Mouse (Mus musculus) hindbrain, embryonic 16.5 days (tissue): ENCODE results near the gene Tspan15. TPM values are rescaled to one million over a fixed set of nuclear protein-coding genes. Genes with fewer than 3 reads are reported as not detected.
A peak's percentile ranks its signal among the peaks of the same experiment; 100 is the strongest.

Experiments
- ATAC-seq: fragments of 200-750 bp; cut with Nextera tagmentation; 2 replicates; pipeline ENCODE4 v1.8.0; 2017; ENCODE audit warnings: moderate TSS enrichment, moderate library complexity
- H3K27ac ChIP-seq: fragments of 300-500 bp; sonication (generic); 2 replicates; pipeline ENCODE4 v1.5.1; 2014; ENCODE audit warnings: low read depth, mild to moderate bottlenecking, control low read depth, low read length, moderate library complexity
- H3K27me3 ChIP-seq: fragments of 300-500 bp; sonication (generic); replicated peaks from 2 replicates; pipeline ENCODE4 v1.6.1; 2014; ENCODE audit warnings: low read length; ENCODE audit not compliant: control insufficient read depth, insufficient read depth
- H3K36me3 ChIP-seq: fragments of 300-500 bp; sonication (generic); 2 replicates; pipeline ENCODE4 v1.6.1; 2014; ENCODE audit warnings: mild to moderate bottlenecking, low read length, moderate library complexity, mixed read lengths; ENCODE audit not compliant: control insufficient read depth, insufficient read depth
- H3K4me1 ChIP-seq: fragments of 300-500 bp; sonication (generic); 2 replicates; pipeline ENCODE4 v1.6.1; 2014; ENCODE audit warnings: low read depth, low read length; ENCODE audit not compliant: control insufficient read depth, insufficient read depth
- H3K4me2 ChIP-seq: fragments of 300-500 bp; sonication (generic); 2 replicates; pipeline ENCODE4 v1.6.1; 2014; ENCODE audit warnings: mild to moderate bottlenecking, low read length, control low read depth, moderate library complexity
- H3K4me3 ChIP-seq: fragments of 300-500 bp; sonication (generic); 2 replicates; pipeline ENCODE4 v1.5.1; 2014; ENCODE audit warnings: mild to moderate bottlenecking, low read length, control low read depth, moderate library complexity
- H3K9ac ChIP-seq: fragments of 300-500 bp; sonication (generic); 2 replicates; pipeline ENCODE4 v1.6.1; 2014; ENCODE audit warnings: low read depth, mild to moderate bottlenecking, control low read depth, low read length, moderate library complexity
- H3K9me3 ChIP-seq: fragments of 300-500 bp; sonication (generic); 2 replicates; pipeline ENCODE4 v1.6.1; 2014; ENCODE audit warnings: mild to moderate bottlenecking, low read length, moderate library complexity; ENCODE audit not compliant: control insufficient read depth
- WGBS: fragments of 180-500 bp; shearing (Covaris S2); extraction: QIAGEN DNeasy Blood & Tissue Kit; methylation state at CpG from one replicate; pipeline ENCODE4 v1.1.7; 2014; 5-methylcytosine and 5-hydroxymethylcytosine counted together
- polyA plus RNA-seq: library from polyadenylated mRNA; unstranded; fragments of >200 nt; fragmentation: Nextera tagmentation; extraction: Ambion mirVana; gene quantifications from 2 replicates; pipeline ENCODE4 v1.2.1, GENCODE M21; 2015

Tspan15 gene
- polyA plus RNA-seq, 1 experiment from 2014 or later, result 22.9 TPM

DNA sequence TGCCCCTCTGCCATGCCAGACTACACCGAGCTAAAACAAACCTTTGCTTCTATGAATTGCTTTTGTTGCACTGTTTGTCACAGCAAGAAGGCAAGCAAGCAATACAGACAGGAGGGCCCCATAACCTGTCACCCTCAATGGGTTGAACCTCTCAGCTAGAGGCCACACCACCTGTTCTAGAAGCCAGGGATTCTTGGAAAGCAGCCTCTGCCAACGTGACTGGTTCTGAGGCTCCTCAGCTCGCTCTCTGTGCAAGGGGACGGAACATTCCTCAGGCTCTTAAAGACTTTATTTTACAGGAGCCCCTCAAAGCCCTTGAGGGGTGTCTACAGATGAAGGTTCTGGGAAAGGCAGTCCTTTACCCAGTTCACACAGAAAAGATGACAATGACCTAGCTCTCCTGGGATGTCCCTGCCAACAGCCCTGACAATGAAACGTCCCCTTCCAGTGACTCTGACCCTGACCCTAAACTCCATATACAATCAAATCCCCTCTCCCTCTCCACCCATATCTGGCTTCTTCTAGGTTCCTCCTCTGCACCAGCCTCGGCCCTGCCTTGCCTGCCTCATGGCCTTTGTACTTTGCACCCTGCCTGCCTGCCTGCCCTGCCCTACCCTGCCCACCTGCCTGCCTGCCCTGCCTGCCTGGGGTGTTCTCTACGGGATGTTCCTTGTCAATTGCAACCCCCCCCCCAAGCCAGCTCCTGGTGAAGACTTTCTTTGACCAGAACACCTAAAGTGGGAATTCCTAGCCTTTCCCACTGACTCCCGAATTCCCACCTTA is 10.1 kb downstream of the Tspan15 start:
- Histone ChIP-seq H3K36me3 (no peaks in the 10 kb centered on the region), H3K27me3 (no peaks in the 10 kb centered on the region), H3K9me3 (no peaks in the 10 kb centered on the region), H3K4me3 (no peak overlapping the region), H3K27ac (no peak overlapping the region), H3K9ac (no peak overlapping the region), H3K4me2 (no peak overlapping the region), H3K4me1 (no peaks in the 10 kb centered on the region; the same call in 1 of the 2 replicates)
- ATAC-seq, result no peak
- 75% methylated on average over 8 of the region's 8 CpGs for WGBS

DNA sequence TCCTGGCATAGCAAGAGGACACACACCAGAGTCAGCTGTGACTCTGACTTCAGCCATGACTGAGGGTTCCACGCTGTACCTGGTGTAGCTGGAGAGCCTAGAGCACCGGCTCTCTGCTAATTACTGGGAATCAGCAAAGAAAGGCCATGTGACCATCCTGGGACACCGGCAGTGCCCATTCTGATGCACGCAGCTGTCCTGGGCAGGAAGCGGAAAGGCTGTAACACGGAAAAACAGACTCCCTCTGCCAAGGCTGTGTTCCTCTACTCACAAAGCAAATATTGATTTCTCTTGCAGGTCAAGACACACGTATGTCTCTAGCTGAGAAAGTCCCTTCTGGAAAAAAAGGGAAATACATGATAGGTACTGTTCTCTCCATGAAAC is 12.3 kb downstream of the Tspan15 start:
- 65% methylated on average over 7 of the region's 7 CpGs for WGBS
- Histone ChIP-seq H3K4me2 (no peak overlapping the region), H3K4me3 (no peak overlapping the region), H3K36me3 (no peaks in the 10 kb centered on the region), H3K4me1 (no peaks in the 10 kb centered on the region; the same call in 1 of the 2 replicates), H3K27me3 (no peaks in the 10 kb centered on the region), H3K9ac (no peak overlapping the region), H3K27ac (no peak overlapping the region), H3K9me3 (no peaks in the 10 kb centered on the region)
- ATAC-seq, result no peak

DNA sequence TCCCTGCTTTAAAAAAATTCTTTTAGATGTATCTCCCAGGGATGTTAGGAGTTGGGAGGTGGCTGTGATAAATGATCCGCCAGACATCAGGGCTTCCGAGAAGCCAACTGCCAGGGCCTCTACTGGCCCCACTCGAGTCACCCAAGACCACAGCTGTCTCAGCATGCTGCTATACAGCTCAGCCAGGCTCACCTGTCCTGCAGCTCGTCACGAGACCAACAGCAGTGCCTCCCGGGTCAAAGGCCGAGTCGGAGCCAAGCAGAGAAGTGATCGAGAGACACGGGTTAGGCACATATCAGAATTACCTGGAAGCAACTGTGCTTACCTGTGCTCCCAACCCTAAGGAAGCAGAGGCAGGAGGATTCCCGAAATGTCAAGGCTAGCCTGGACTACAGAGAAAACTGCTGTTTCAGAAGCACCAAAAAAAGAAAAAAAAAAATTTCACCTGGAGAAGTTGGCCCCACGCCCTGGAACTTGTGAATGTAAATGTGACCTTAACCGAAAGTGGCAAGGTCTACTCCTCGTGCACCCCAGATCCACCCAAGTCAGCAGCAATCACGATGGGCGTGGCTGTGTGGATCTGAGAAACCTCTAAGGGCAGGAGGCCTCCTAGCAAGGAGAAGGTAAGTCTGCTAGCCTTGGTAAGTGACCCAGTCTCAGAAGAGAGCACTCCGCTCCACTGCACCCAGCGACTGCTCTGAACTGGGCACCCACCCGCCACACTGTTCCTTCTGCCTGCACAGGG is 12.8 kb downstream of the Tspan15 start:
- Histone ChIP-seq H3K27ac (no peak overlapping the region), H3K4me1 (no peaks in the 10 kb centered on the region; the same call in 1 of the 2 replicates), H3K4me3 (no peak overlapping the region), H3K9ac (no peak overlapping the region), H3K36me3 (no peaks in the 10 kb centered on the region), H3K27me3 (no peaks in the 10 kb centered on the region), H3K9me3 (no peaks in the 10 kb centered on the region), H3K4me2 (no peak overlapping the region)
- no peak for ATAC-seq
- WGBS, result 89% methylated on average over 19 of the region's 19 CpGs

DNA sequence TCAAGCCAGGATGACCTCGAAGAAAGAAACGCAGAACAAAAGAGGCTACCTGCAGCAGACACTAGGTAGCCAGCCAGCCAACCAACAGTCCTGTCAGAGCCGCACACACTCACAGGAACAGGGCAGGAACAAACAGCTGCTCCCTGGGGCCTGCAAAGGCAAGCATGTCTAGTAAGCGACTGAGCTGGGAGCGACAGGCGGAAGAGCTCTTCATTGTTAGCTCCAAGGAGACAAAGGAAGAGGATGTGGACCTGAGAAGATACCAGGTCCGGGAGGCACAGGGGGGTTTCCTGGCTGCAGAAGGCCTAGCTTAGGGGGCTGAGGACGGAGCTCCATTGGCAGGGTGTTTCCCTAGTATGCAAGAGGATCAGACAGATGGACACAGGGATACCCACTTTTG is 13.9 kb downstream of the Tspan15 start:
- H3K36me3 ChIP-seq, result no peaks in the 10 kb centered on the region
- H3K27me3 ChIP-seq, result no peaks in the 10 kb centered on the region
- no peaks in the 10 kb centered on the region; the same call in 1 of the 2 replicates for H3K4me1 ChIP-seq
- no peak overlapping the region for H3K4me2 ChIP-seq
- H3K9me3 ChIP-seq, result no peaks in the 10 kb centered on the region
- H3K9ac ChIP-seq, result no peak overlapping the region
- ATAC-seq, result no peak
- peak overlapping the region; percentile 55 for H3K27ac ChIP-seq
- no peak overlapping the region for H3K4me3 ChIP-seq
- 41% methylated on average over 8 of the region's 8 CpGs for WGBS

DNA sequence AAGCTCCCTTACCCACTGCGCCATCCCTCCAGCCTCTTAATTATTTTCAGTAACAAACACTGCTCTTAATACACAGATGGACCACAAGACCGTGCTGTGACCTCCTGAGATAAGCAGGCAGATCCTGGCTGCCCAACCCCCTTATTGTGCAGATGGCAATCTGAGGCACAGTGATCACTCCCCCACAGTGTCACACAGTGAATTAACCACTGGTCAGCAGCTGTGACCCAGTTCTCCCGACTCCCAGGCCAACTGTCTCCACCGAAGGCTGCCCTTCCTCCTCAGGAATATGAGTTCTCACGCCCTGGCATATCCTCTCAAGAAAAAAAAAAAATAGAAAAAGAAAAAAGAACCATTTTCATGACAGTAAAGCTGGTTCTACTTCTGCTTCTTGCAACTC is 14.5 kb downstream of the Tspan15 start:
- ATAC-seq, result peak; percentile 58; the same call in 1 of the 2 replicates
- 39% methylated on average over 5 of the region's 5 CpGs for WGBS
- Histone ChIP-seq H3K9me3 (no peaks in the 10 kb centered on the region), H3K4me3 (no peak overlapping the region), H3K4me1 (no peaks in the 10 kb centered on the region; the same call in 1 of the 2 replicates), H3K4me2 (no peak overlapping the region), H3K36me3 (no peaks in the 10 kb centered on the region), H3K9ac (no peak overlapping the region), H3K27me3 (no peaks in the 10 kb centered on the region), H3K27ac (peak overlapping the region; percentile 55; the same call in 1 of the 2 replicates)

DNA sequence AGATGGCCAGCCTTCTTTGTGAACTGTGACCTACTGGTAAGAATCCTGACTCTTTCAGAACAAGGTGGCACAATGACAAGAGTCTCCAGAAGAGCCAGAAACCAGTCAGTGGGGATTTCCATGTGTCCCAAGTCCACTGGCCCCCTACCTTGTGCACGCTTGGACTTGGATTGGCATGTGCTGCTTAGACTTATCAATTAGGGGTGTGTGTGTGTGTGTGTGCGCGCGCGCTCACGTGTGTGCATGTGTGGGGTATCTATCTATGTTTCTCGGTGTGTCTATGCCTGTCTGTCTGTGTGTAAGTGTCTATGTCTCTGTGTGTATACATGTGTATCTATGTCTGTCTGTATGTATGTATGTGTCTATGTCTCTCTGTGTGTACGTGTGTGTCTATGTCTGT is 15.4 kb downstream of the Tspan15 start:
- no peak for ATAC-seq

DNA sequence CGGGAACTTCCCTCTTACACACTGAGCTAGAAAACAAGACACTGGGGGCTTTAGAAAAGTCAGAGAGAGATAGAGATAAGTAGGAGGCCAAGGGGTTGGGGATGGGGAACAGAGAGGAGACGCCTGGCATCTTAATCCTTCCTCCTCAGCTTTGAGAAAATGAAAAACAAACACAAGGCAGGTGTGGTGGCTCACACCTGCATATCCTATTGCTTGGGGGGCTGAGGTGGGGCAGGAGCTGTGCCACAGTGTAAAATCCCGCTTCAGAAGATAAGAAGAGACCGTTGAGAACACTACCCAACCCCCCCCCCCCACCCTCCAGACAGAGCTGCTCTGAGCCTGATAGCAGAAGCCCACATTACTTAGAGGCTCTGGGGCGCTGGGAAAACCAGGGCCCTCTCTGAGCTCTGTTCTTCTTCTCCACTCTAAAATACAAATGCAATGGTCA is 15.9 kb downstream of the Tspan15 start:
- no peaks in the 10 kb centered on the region for H3K36me3 ChIP-seq
- ATAC-seq, result no peak
- no peak overlapping the region for H3K4me3 ChIP-seq
- H3K9ac ChIP-seq, result no peak overlapping the region
- no peaks in the 10 kb centered on the region for H3K27me3 ChIP-seq
- H3K4me1 ChIP-seq, result no peaks in the 10 kb centered on the region; the same call in 1 of the 2 replicates
- H3K9me3 ChIP-seq, result no peaks in the 10 kb centered on the region
- WGBS, result 66% methylated on average over 5 of the region's 5 CpGs
- no peak overlapping the region for H3K4me2 ChIP-seq
- H3K27ac ChIP-seq, result no peak overlapping the region

More for the DNA sequence above, 15.4 kb downstream of the Tspan15 start:
- 95% methylated on average over 8 of the region's 8 CpGs for WGBS
- Histone ChIP-seq H3K9me3 (no peaks in the 10 kb centered on the region), H3K27ac (no peak overlapping the region), H3K4me1 (no peaks in the 10 kb centered on the region; the same call in 1 of the 2 replicates), H3K9ac (no peak overlapping the region), H3K4me3 (no peak overlapping the region), H3K36me3 (no peaks in the 10 kb centered on the region), H3K4me2 (no peak overlapping the region), H3K27me3 (no peaks in the 10 kb centered on the region)

DNA sequence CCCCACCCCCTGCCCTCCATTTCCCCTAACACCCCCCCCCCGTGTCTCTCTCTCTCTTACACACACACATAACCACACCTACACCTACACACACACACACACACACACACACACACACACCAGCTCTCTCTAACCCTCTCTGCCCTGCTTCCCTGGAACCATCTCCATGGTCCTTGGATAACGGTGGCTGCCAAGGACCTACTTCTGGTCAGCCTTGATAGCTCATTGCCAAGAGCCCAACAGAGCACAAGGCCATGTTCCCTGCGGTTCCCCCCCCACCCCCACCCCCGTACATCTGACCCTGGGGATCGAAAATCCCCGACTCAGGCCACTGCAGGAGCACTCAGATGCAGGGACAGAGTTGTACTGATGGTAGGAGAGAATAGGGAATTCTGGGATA is 19.7 kb downstream of the Tspan15 start:
- H3K4me3 ChIP-seq, result no peak overlapping the region
- no peak overlapping the region for H3K27ac ChIP-seq
- WGBS, result 59% methylated on average over 6 of the region's 6 CpGs
- no peak for ATAC-seq
- no peak overlapping the region for H3K9ac ChIP-seq
- no peaks in the 10 kb centered on the region for H3K36me3 ChIP-seq
- H3K4me1 ChIP-seq, result no peaks in the 10 kb centered on the region; the same call in 1 of the 2 replicates
- H3K4me2 ChIP-seq, result no peak overlapping the region
- H3K9me3 ChIP-seq, result no peaks in the 10 kb centered on the region
- no peaks in the 10 kb centered on the region for H3K27me3 ChIP-seq

DNA sequence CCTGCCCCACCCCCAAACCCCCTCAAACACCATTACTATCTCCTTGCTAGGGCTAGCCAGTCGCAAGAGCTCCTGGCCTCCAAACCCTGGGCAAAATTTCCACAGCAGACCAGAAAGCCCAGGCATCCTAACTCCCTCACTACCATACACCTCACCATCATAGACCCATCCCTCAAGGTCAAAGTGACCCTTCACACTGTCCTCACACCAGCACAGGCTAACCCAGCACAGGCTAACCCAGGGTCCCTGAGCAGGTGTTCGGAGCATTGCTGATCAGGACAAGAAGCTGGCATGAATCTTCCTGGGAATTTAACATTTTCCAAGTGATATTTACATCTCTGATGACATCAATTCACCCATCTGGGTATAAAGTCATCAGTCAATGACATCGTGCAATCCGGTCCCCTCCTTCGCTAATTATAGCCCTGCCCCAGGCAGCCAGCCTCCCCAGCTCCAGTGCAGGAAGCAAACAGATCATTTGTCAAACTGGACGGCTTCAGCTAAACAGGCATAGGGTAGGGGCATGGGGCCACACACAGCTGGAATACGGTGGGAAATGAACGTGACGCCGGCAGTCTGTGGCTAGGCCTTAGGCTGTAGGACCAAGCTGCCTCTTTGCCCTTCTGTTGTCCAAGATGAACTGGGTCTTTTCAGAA is 22.7 kb downstream of the Tspan15 start:
- no peaks in the 10 kb centered on the region for H3K4me1 ChIP-seq
- no peak overlapping the region for H3K4me2 ChIP-seq
- no peak overlapping the region for H3K4me3 ChIP-seq
- no peaks in the 10 kb centered on the region for H3K27me3 ChIP-seq
- 0 out of 2 replicates have a peak overlapping the region, but pooled peaks have one; percentile 20 for H3K9ac ChIP-seq
- ATAC-seq, result 0 out of 2 replicates have a peak, but pooled peaks have one; percentile 37
- H3K27ac ChIP-seq, result no peak overlapping the region
- no peaks in the 10 kb centered on the region for H3K9me3 ChIP-seq
- H3K36me3 ChIP-seq, result no peaks in the 10 kb centered on the region
- WGBS, result 47% methylated on average over 10 of the region's 10 CpGs
